Mouse (Mus musculus) heart, embryonic 11.5 days (tissue): ENCODE data around the gene Ttc23l. TPM values are rescaled to one million over a fixed set of nuclear protein-coding genes. Genes with fewer than 3 reads are reported as not detected.

Experiments
- ATAC-seq: fragments of 200-750 bp; cut with Nextera tagmentation; replicated peaks from 2 replicates; pipeline ENCODE4 v1.8.0; 2017; ENCODE audit warnings: moderate library complexity; ENCODE audit not compliant: insufficient number of reproducible peaks, low FRiP score, low TSS enrichment
- H3K27ac ChIP-seq: fragments of 300-500 bp; sonication (generic); 2 replicates; pipeline ENCODE4 v1.5.1; 2014; ENCODE audit warnings: mild to moderate bottlenecking, low read depth, low read length
- H3K27me3 ChIP-seq: fragments of 300-500 bp; sonication (generic); 2 replicates; pipeline ENCODE4 v1.6.1; 2014; ENCODE audit warnings: mild to moderate bottlenecking, low read length, mixed read lengths; ENCODE audit not compliant: control insufficient read depth, insufficient read depth
- H3K36me3 ChIP-seq: fragments of 300-500 bp; sonication (generic); 2 replicates; pipeline ENCODE4 v1.6.1; 2014; ENCODE audit warnings: mild to moderate bottlenecking, low read length, moderate library complexity, mixed read lengths; ENCODE audit not compliant: control insufficient read depth, insufficient read depth
- H3K4me1 ChIP-seq: fragments of 300-500 bp; sonication (generic); 2 replicates; pipeline ENCODE4 v1.6.1; 2014; ENCODE audit warnings: low read length; ENCODE audit not compliant: control insufficient read depth, insufficient read depth
- H3K4me2 ChIP-seq: fragments of 300-500 bp; sonication (generic); 2 replicates; pipeline ENCODE4 v1.6.1; 2014; ENCODE audit warnings: mild to moderate bottlenecking, moderate library complexity
- H3K4me3 ChIP-seq: fragments of 300-500 bp; sonication (generic); 2 replicates; pipeline ENCODE4 v1.5.1; 2014; ENCODE audit warnings: low read depth, low read length
- H3K9ac ChIP-seq: fragments of 300-500 bp; sonication (generic); 2 replicates; pipeline ENCODE4 v1.6.1; 2014; ENCODE audit warnings: mild to moderate bottlenecking, low read depth, low read length, moderate library complexity
- H3K9me3 ChIP-seq: fragments of 300-500 bp; sonication (generic); replicated peaks from 2 replicates; pipeline ENCODE4 v1.6.1; 2016; ENCODE audit warnings: low read length; ENCODE audit not compliant: control insufficient read depth
- WGBS: fragments of 180-500 bp; shearing (Covaris S2); extraction: QIAGEN DNeasy Blood & Tissue Kit; methylation state at CpG from one replicate; pipeline ENCODE4 v1.1.7; 2014; ENCODE audit not compliant: insufficient replicate concordance; 5-methylcytosine and 5-hydroxymethylcytosine counted together
- polyA plus RNA-seq: library from polyadenylated mRNA; unstranded; fragments of >200 nt; fragmentation: Nextera tagmentation; extraction: Ambion mirVana; gene quantifications from 2 replicates; pipeline ENCODE4 v1.2.1, GENCODE M21; 2014

Gene Ttc23l
- polyA plus RNA-seq, 1 experiment from 2014 or later: not detected

DNA sequence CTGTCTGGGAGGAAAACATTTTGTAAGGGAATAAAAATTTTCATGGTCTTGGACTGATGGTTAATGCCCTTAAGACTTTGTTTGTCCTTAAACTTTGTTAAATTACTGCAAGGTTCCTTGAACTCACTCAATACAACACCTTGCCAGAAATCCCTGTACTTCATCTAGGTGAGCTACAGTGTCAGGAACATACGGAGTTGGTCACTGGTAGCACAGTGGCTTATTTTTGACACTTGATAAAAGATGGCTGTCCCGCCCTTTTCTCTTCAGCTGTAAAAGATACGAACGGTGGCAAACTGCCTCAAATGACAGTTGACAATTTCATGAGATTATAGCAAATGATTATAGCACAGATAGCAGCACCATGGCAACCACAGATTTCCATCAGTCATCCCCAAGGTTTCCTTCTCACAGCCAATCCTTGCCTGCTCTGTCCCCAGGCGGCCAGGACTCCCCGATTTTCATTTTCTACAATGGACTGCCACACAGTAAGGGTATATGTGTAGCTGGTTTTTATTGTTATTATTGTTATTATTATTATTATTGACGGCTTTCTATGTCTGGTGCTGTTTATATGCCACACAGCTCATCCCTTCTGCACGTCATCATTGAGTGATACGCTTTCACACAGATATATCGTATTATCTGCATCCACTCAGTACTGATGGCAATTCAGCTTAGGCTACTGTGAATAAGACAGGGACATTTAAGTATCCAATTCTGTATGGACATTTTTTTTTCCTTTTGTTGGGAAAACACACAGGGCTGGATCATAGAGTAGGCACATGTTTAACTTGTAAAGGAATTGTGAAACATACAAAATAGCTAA lies 26.1 kb upstream of the Ttc23l start:
- Histone ChIP-seq H3K36me3 (no peaks in the 10 kb centered on the region), H3K4me3 (no peak overlapping the region), H3K9ac (no peak overlapping the region), H3K27me3 (no peaks in the 10 kb centered on the region), H3K27ac (no peak overlapping the region), H3K4me1 (no peaks in the 10 kb centered on the region), H3K4me2 (no peak overlapping the region), H3K9me3 (no peaks in the 10 kb centered on the region)
- 76% methylated on average over 10 of the region's 10 CpGs for WGBS
- ATAC-seq: no peak

DNA sequence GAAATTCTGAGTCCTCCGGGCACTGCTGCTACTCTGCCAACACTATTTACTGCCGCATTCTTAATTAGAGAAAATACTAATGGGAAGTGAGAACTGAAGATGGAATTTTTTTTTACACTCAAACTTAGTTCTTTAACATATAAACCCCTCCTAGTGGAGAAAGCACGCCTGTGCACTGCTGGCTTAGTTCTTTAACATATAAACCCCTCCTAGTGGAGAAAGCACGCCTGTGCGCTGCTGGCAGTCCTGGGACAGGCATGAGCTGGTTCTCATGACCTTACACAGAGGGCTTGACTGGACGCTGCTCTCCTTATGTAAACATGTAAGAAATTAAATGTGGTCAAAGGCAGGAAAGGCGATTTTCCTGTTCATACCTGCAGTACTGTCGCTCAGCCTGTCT lies 24.9 kb upstream of the Ttc23l start:
- H3K9me3 ChIP-seq: no peaks in the 10 kb centered on the region
- 49% methylated on average over 8 of the region's 8 CpGs for WGBS
- no peak overlapping the region for H3K27ac ChIP-seq
- H3K4me2 ChIP-seq: no peak overlapping the region
- H3K9ac ChIP-seq: no peak overlapping the region
- no peaks in the 10 kb centered on the region for H3K27me3 ChIP-seq
- no peak for ATAC-seq
- H3K4me1 ChIP-seq: no peaks in the 10 kb centered on the region
- no peak overlapping the region for H3K4me3 ChIP-seq
- H3K36me3 ChIP-seq: no peaks in the 10 kb centered on the region

DNA sequence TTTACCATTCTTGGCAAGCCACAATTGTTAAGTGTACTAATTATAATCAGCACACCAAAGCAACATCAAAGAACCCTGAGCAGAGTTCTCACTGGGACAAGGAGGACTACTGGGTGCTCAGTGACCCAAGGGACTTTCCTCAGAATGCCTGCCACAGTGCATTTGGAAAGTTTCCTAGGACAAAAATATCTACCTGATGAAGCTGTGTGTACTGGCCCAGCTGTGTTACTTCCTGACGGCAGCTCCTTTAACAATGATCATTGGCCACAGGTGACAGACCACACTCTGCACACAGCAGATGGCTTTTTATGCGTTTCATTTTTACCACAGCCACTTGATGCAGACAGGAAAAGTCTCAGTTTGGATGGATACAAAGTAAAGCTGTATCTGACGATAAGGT lies 20.7 kb upstream of the Ttc23l start:
- Histone ChIP-seq H3K4me1 (no peaks in the 10 kb centered on the region), H3K4me3 (no peak overlapping the region), H3K9me3 (no peaks in the 10 kb centered on the region), H3K36me3 (peaks cover 4% of the 10 kb centered on the region; the same call in 1 of the 2 replicates), H3K9ac (no peak overlapping the region), H3K4me2 (no peak overlapping the region), H3K27me3 (no peaks in the 10 kb centered on the region), H3K27ac (no peak overlapping the region)
- 90% methylated on average over 3 of the region's 3 CpGs for WGBS
- no peak for ATAC-seq

DNA sequence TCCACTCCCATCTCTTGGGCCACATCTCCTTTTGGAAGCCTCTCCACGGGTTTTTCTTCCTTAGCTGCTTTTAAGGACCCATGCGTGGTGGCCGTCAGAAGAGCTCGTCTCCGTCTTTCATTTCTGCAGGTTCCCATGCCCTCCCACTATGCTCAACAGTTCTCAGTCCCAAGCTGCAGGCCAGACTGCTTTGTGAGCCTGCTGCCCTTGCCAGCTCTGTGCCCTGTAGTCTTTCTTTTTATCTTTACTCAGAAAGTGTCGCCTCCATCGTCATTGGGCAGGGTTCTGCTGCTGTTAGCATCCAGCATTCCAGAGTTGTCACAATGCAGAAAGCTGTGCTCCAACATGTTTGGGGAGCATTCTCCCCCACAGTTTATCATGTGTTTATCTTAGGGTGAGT lies 8.0 kb upstream of the Ttc23l start:
- Histone ChIP-seq H3K9ac (no peak overlapping the region), H3K36me3 (peaks cover 4% of the 10 kb centered on the region; the same call in 1 of the 2 replicates), H3K4me1 (no peaks in the 10 kb centered on the region), H3K27ac (no peak overlapping the region), H3K4me2 (no peak overlapping the region), H3K4me3 (no peak overlapping the region), H3K27me3 (no peaks in the 10 kb centered on the region), H3K9me3 (no peaks in the 10 kb centered on the region)
- 79% methylated on average over 7 of the region's 7 CpGs for WGBS
- ATAC-seq: no peak

DNA sequence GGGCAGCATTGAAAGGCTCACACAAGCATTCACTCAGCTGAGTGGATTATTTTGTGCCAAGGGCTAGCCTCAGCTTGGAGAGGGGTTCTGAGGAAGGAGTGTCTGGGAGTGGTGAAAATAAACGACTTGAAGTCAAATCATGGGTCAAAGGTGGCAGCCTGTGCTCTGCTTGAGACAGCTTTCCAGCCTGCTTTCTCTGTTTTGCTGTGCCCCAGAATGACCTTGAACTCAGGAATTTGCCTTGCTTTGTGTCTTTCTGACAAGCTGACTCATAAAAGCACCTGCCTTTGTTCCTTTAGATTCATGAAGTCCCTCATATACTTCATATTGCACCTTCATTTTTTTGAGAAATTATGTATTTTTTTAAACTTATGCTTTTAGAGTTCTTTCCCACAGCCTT lies 5.7 kb upstream of the Ttc23l start:
- Histone ChIP-seq H3K27me3 (no peaks in the 10 kb centered on the region), H3K9me3 (no peaks in the 10 kb centered on the region), H3K4me1 (no peaks in the 10 kb centered on the region), H3K4me3 (no peak overlapping the region), H3K9ac (no peak overlapping the region), H3K27ac (no peak overlapping the region), H3K4me2 (no peak overlapping the region), H3K36me3 (peaks cover 4% of the 10 kb centered on the region; the same call in 1 of the 2 replicates)
- WGBS: 25% methylated on average over 1 of the region's 1 CpGs
- ATAC-seq: no peak

DNA sequence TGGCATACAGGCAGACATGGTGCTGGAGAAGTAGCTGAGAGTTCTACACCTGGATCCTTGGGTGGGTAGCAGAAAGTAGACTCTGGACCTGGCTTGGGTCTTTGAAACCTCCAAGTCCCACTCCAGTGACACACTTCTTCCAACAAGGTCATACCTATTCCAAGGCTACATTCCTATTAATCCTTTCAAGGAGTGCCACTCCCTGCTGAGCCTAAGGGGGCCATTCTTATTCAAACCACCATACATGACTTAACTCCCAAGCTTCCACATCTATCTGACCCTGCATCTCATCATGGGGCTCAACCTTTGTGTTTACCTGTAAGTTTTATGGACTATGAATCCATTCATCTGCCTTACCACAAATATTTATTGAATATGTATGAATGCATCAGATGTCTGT lies 3.8 kb upstream of the Ttc23l start:
- H3K27ac ChIP-seq: no peak overlapping the region
- H3K9me3 ChIP-seq: no peaks in the 10 kb centered on the region
- no peak overlapping the region for H3K4me3 ChIP-seq
- no peaks in the 10 kb centered on the region for H3K27me3 ChIP-seq
- no peak overlapping the region for H3K4me2 ChIP-seq
- no peak for ATAC-seq
- no peaks in the 10 kb centered on the region for H3K36me3 ChIP-seq
- no peak overlapping the region for H3K9ac ChIP-seq
- H3K4me1 ChIP-seq: no peaks in the 10 kb centered on the region

DNA sequence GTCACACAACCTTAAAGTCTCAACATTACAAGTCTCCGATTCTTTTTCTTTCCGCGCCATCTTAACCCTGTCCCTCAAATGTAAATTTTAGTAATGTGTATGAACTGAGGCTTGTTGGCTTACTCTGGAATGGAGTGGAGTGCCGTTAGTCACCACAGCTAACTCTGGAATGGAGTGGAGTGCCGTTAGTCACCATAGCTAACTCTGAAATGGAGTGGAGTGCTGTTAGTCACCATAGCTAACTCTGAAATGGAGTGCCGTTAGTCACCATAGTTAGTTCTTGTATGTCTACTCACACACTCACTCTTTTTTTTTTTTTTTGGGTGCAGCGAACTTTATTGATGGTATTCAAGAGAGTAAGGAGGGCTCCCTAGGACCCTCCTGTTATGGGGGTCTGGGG lies 1.5 kb upstream of the Ttc23l start:
- H3K4me2 ChIP-seq: no peak overlapping the region
- H3K9me3 ChIP-seq: no peaks in the 10 kb centered on the region
- no peak overlapping the region for H3K4me3 ChIP-seq
- 85% methylated on average over 7 of the region's 7 CpGs for whole genome bisulfite sequencing
- no peaks in the 10 kb centered on the region for H3K4me1 ChIP-seq
- no peak overlapping the region for H3K9ac ChIP-seq
- ATAC-seq: no peak
- no peaks in the 10 kb centered on the region for H3K27me3 ChIP-seq
- no peak overlapping the region for H3K27ac ChIP-seq
- H3K36me3 ChIP-seq: no peaks in the 10 kb centered on the region

DNA sequence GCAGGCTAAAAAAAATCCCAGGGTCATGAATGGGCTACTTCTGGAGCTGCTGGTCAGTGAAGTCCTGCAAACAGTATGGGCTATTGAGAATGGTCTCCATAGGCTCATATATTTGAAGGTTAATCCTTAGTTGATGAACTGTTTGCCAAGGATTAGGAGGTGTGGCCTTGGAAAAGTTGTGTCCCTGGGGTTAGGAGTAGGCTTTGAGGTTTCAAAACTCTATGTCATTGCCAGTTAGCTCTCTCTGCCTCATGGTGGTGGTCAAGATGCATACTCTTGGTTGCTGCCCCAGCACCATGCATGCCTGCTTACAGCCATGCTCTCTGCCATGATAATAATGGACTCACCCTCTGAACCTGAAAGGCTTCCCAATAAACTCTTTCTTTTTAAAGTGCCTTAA lies 4.1 kb downstream of the Ttc23l start:
- Histone ChIP-seq H3K27ac (no peak overlapping the region), H3K4me2 (no peak overlapping the region), H3K4me1 (no peaks in the 10 kb centered on the region), H3K9me3 (no peaks in the 10 kb centered on the region), H3K27me3 (no peaks in the 10 kb centered on the region), H3K36me3 (no peaks in the 10 kb centered on the region), H3K9ac (no peak overlapping the region), H3K4me3 (no peak overlapping the region)
- no peak for ATAC-seq
